Mouse (Mus musculus): ENCODE measurements around the gene Gls2.

DNA sequence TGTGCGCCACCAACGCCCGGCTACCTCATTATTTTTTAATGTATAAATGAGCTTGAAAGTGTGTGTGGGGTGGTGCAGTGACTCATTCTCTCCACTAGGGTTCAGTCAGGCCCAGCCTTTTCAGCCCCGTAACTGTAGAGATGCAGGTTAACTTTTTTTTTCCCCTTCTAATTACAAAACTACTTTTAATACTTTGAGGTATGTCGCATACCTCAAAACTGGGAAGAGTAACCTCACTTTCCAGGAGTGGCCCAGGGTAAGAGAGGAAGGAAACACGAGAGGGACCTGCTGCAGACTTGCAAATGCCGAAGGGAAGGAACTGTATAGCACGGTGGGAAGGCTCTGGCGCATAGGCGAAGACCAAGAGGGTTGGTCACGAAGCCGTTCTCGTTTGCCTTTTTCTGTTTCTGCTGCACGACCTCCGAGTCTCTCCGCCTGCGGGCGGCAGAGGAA lies 18.6 kb downstream of the Gls2 start:
- TF ChIP-seq MAX (IDR thresholded peaks at IDR 0.05; ENCODE audit: low read depth) (no peak), MYOG (IDR thresholded peaks at IDR 0.05; ENCODE audit: control insufficient read depth in 1 of 3, insufficient read depth in 1 of 3, insufficient read length in 2 of 3, low read depth in 2 of 3) (no peak), POLR2A (IDR thresholded peaks at IDR 0.05; ENCODE audit: insufficient read length, low read depth) (no peak), TCF12 (IDR thresholded peaks at IDR 0.05; ENCODE audit: insufficient read depth, poor library complexity, severe bottlenecking) (no peak), E2F4 (IDR thresholded peaks at IDR 0.05; ENCODE audit: insufficient read depth) (no peak), USF1 (IDR thresholded peaks at IDR 0.05; ENCODE audit: low read depth) (no peak), MYOD1 (IDR thresholded peaks at IDR 0.05; ENCODE audit: control insufficient read depth in 1 of 3, insufficient read length in 2 of 3, low read depth in 2 of 3) (no peak)
